Mouse (Mus musculus) midbrain, embryonic 10.5 days (tissue): ENCODE data around the gene Dazap1. TPM values are rescaled to one million over a fixed set of nuclear protein-coding genes. Genes with fewer than 3 reads are reported as not detected.
"Not testable (repeated sequence)": the region's sequence is repeated elsewhere in the genome, so short reads cannot be mapped to it uniquely, and the experiment has no call there.

Experiments
- DNase-seq: peaks from one replicate; pipeline ENCODE4 v3.0.0-alpha.2; 2017; ENCODE audit warnings: low spot score
- H3K27ac ChIP-seq: fragments of 300-500 bp; sonication (generic); replicated peaks from 2 replicates; pipeline ENCODE4 v1.5.1; 2016; ENCODE audit warnings: mild to moderate bottlenecking
- H3K27me3 ChIP-seq: fragments of 300-500 bp; sonication (generic); 2 replicates; pipeline ENCODE4 v1.6.1; 2016; ENCODE audit warnings: low read depth, mild to moderate bottlenecking; ENCODE audit not compliant: poor library complexity, severe bottlenecking
- H3K36me3 ChIP-seq: fragments of 300-500 bp; sonication (generic); 2 replicates; pipeline ENCODE4 v1.6.1; 2016; ENCODE audit warnings: mild to moderate bottlenecking, moderate library complexity
- H3K4me1 ChIP-seq: fragments of 300-500 bp; sonication (generic); 2 replicates; pipeline ENCODE4 v1.6.1; 2016
- H3K4me3 ChIP-seq: fragments of 300-500 bp; sonication (generic); 2 replicates; pipeline ENCODE4 v1.5.1; 2016; ENCODE audit warnings: mild to moderate bottlenecking, moderate library complexity
- H3K9me3 ChIP-seq: fragments of 300-500 bp; sonication (generic); replicated peaks from 2 replicates; pipeline ENCODE4 v1.6.1; 2016; ENCODE audit warnings: mild to moderate bottlenecking
- WGBS: fragments of 180-500 bp; shearing (Covaris S2); methylation state at CpG from one replicate; pipeline ENCODE4 v1.1.7; 2016; 5-methylcytosine and 5-hydroxymethylcytosine counted together
- polyA plus RNA-seq: library from polyadenylated mRNA; unstranded; fragments of >200 nt; fragmentation: Nextera tagmentation; extraction: Ambion mirVana; gene quantifications from 2 replicates; pipeline ENCODE4 v1.2.1, GENCODE M21; 2016

Gene Dazap1
- polyA plus RNA-seq, 1 experiment from 2014 or later = 43.7 TPM

- WGBS = 98% methylated on average over 3 of the region's 3 CpGs
- peaks cover 100% of the 10 kb centered on the region for H3K36me3 ChIP-seq
- peaks cover 74% of the 10 kb centered on the region for H3K4me1 ChIP-seq
- no peak for DNase-seq
- no peaks in the 10 kb centered on the region; the same call in 1 of the 2 replicates for H3K27me3 ChIP-seq
- H3K27ac ChIP-seq = peak overlapping the region; percentile 42; the same call in 1 of the 2 replicates
- H3K9me3 ChIP-seq = no peaks in the 10 kb centered on the region
- H3K4me3 ChIP-seq = peak overlapping the region; percentile 33; the same call in 1 of the 2 replicates
These were observed 23.0 kb upstream of the Dazap1 start for GRCm38 (mm10) chr10:80238306-80238705.

- WGBS = 96% methylated on average over 6 of the region's 6 CpGs
- no peak for DNase-seq
- Histone ChIP-seq H3K36me3 (peaks cover 100% of the 10 kb centered on the region), H3K4me3 (no peak overlapping the region; the same call in 1 of the 2 replicates), H3K4me1 (peaks cover 74% of the 10 kb centered on the region), H3K27me3 (no peaks in the 10 kb centered on the region; the same call in 1 of the 2 replicates), H3K27ac (no peak overlapping the region), H3K9me3 (no peaks in the 10 kb centered on the region)
These were observed 21.5 kb upstream of the Dazap1 start for GRCm38 (mm10) chr10:80239791-80240190.

DNA sequence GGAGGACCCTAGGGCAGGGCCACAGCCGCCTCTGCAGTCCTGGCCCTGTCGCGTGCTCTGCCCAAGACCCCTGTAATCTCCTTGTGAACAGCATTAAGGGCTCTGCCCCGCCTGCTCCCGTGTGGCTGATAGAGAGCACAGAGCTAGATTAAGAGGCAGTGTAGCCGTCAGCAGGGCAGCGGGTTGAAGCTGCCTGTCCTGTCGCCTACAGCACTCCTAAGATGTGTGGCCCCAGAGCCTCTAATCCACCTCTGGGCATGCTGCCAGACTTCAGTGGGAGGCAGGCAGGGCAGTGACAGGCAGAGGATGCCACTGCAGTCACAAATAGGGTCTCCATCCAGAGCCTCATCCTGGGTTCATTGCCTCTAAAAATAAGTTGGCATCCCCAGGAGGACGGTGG, 19.2 kb upstream of the Dazap1 start:
- Histone ChIP-seq H3K4me1 (peaks cover 75% of the 10 kb centered on the region), H3K36me3 (peaks cover 80% of the 10 kb centered on the region), H3K4me3 (peak overlapping the region; percentile 20; the same call in 1 of the 2 replicates)

GRCm38 (mm10) chr10:80242607-80243006, 18.7 kb upstream of the Dazap1 start:
- 94% methylated on average over 3 of the region's 3 CpGs for WGBS
- Histone ChIP-seq H3K4me3 (peak overlapping the region; percentile 20; the same call in 1 of the 2 replicates), H3K36me3 (peaks cover 74% of the 10 kb centered on the region), H3K4me1 (peaks cover 73% of the 10 kb centered on the region), H3K27me3 (no peaks in the 10 kb centered on the region; the same call in 1 of the 2 replicates), H3K9me3 (no peaks in the 10 kb centered on the region), H3K27ac (no peak overlapping the region)
- DNase-seq = no peak

More for the DNA sequence above, 19.2 kb upstream of the Dazap1 start:
- Histone ChIP-seq H3K27ac (0 out of 2 replicates have a peak overlapping the region, but pooled peaks have one; percentile 28), H3K9me3 (no peaks in the 10 kb centered on the region), H3K27me3 (no peaks in the 10 kb centered on the region; the same call in 1 of the 2 replicates)
- WGBS = 73% methylated on average over 9 of the region's 9 CpGs
- no peak for DNase-seq

DNA sequence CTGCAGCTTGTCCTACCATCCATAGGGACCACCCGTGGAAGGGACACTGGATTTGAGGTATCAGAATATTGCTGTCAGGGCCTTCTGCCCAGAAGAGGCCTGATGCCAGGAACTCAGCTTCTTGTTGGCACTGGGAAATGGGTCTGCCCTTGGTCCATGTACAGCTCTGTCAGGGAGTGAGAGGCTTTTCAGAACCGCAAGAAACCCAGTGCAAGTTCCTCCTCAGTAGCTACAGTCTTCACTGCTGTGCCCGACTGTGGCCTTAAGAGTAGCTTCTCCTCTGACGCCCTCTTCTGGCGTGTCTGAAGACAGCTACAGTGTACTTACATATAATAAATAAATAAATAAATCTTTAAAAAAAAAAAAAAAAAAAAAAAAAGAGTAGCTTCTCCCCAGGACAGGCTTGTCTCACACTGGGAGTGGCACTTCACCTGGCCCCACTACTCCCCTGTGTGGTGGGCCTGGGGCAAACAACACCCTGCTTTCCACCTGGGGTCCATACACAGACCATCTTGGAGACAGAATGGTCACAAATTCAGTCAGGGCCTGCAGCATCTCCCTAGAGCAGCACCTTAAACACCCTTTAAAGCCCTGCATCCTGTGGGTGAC, 16.4 kb upstream of the Dazap1 start:
- DNase-seq = peak; percentile 45
- H3K27me3 ChIP-seq = no peaks in the 10 kb centered on the region; the same call in 1 of the 2 replicates
- H3K4me3 ChIP-seq = peak overlapping the region; percentile 6; the same call in 1 of the 2 replicates
- no peaks in the 10 kb centered on the region for H3K9me3 ChIP-seq
- H3K27ac ChIP-seq = peak overlapping the region; percentile 72
- WGBS = 37% methylated on average over 5 of the region's 5 CpGs
- peaks cover 68% of the 10 kb centered on the region for H3K4me1 ChIP-seq
- H3K36me3 ChIP-seq = peaks cover 52% of the 10 kb centered on the region

GRCm38 (mm10) chr10:80245600-80245999, 15.7 kb upstream of the Dazap1 start:
- H3K27ac ChIP-seq = peak overlapping the region; percentile 72
- H3K36me3 ChIP-seq = peaks cover 45% of the 10 kb centered on the region
- no peaks in the 10 kb centered on the region; the same call in 1 of the 2 replicates for H3K27me3 ChIP-seq
- peaks cover 74% of the 10 kb centered on the region for H3K4me1 ChIP-seq
- WGBS = 4% methylated on average over 4 of the region's 4 CpGs
- no peaks in the 10 kb centered on the region for H3K9me3 ChIP-seq
- H3K4me3 ChIP-seq = peak overlapping the region; percentile 5
- peak; percentile 80 for DNase-seq

GRCm38 (mm10) chr10:80247849-80248248, 13.4 kb upstream of the Dazap1 start:
- H3K4me3 ChIP-seq = peak overlapping the region; percentile 10; the same call in 1 of the 2 replicates
- no peak for DNase-seq
- 59% methylated on average over 6 of the region's 6 CpGs for whole genome bisulfite sequencing

DNA sequence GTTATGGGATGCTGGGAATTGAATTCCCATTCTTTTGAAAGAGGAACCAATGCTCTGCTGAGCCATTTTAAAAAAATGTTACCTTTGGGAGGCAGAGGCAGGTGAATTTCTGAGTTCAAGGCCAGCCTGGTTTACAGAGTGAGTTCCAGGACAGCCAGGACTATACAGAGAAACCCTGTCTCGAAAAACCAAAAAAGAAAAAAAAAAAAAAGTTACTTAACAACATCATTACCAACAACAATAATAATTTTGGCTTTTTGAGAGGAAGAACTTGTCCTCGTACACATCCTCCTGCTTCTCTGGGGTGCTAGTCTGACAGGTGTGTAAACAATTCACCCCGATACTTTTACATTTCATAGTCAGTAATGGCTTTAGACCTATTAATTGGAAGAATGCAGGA, 12.8 kb upstream of the Dazap1 start:
- Histone ChIP-seq H3K36me3 (peaks cover 29% of the 10 kb centered on the region), H3K4me3 (peak overlapping the region; percentile 84), H3K4me1 (peaks cover 60% of the 10 kb centered on the region)
- H3K9me3 ChIP-seq, H3K27ac ChIP-seq, H3K27me3 ChIP-seq, DNase-seq: not testable (repeated sequence)
- WGBS = 54% methylated on average over 3 of the region's 3 CpGs

More at GRCm38 (mm10) chr10:80247849-80248248, 13.4 kb upstream of the Dazap1 start:
- no peak overlapping the region for H3K27ac ChIP-seq
- peaks cover 29% of the 10 kb centered on the region for H3K36me3 ChIP-seq
- H3K27me3 ChIP-seq = no peaks in the 10 kb centered on the region; the same call in 1 of the 2 replicates
- H3K9me3 ChIP-seq = no peaks in the 10 kb centered on the region
- peaks cover 65% of the 10 kb centered on the region for H3K4me1 ChIP-seq

DNA sequence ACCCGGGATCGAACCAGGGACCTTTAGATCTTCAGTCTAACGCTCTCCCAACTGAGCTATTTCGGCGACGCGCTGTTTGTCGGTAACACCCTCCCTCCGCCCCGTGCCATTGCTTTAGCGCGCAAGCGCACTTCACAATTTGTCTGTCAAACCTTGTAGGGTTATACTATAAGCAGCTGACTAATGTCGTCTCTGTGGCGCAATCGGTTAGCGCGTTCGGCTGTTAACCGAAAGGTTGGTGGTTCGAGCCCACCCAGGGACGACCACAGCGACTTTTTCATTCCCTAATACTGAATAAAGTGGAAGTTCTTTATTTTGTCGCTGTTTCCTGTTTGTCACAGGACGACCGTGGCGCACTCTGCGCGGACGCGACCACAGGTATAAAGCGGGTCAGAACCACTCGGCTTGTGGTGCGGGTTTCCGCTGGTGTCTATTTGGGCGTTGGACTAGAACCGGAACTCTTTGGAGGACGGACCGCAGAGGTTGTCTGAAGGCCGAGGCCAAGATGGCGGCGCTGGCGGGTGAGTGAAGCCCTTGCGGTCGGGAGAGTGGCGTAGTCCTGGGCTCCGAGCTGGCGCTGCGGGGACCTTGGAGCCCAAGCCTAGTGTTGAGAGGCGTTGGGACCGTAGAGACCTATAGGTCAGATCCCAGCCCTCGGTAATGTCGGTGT, 12.2 kb upstream of the Dazap1 start, which contains the start of gene Ndufs7:
Gene Ndufs7 (plus strand): TSS at position 151 of the 670 bp plus-strand sequence.
- peaks cover 53% of the 10 kb centered on the region for H3K4me1 ChIP-seq
- peak within 1 kb of the TSS; percentile 91 for H3K27ac ChIP-seq
- H3K36me3 ChIP-seq = peaks cover 29% of the 10 kb centered on the region
- DNase-seq = peak; percentile 90
- peak within 1 kb of the TSS; percentile 84 for H3K4me3 ChIP-seq
- WGBS = under 1% methylated on average over 53 of the region's 53 CpGs
- no peaks in the 10 kb centered on the region; the same call in 1 of the 2 replicates for H3K27me3 ChIP-seq
- no peaks in the 10 kb centered on the region for H3K9me3 ChIP-seq

- no peaks in the 10 kb centered on the region for H3K9me3 ChIP-seq
- peak overlapping the region; percentile 91 for H3K27ac ChIP-seq
- H3K4me1 ChIP-seq = peaks cover 45% of the 10 kb centered on the region
- no peak for DNase-seq
- H3K36me3 ChIP-seq = peaks cover 31% of the 10 kb centered on the region
- 43% methylated on average over 2 of the region's 2 CpGs for WGBS
- peak overlapping the region; percentile 84 for H3K4me3 ChIP-seq
- no peaks in the 10 kb centered on the region; the same call in 1 of the 2 replicates for H3K27me3 ChIP-seq
These were observed 11.2 kb upstream of the Dazap1 start for GRCm38 (mm10) chr10:80250059-80250458.

GRCm38 (mm10) chr10:80250573-80250972, 10.7 kb upstream of the Dazap1 start:
- H3K27me3 ChIP-seq = no peaks in the 10 kb centered on the region; the same call in 1 of the 2 replicates
- no peak for DNase-seq
- peaks cover 40% of the 10 kb centered on the region for H3K4me1 ChIP-seq
- peak overlapping the region; percentile 84; the same call in 1 of the 2 replicates for H3K4me3 ChIP-seq
- no peaks in the 10 kb centered on the region for H3K9me3 ChIP-seq
- peak overlapping the region; percentile 91; the same call in 1 of the 2 replicates for H3K27ac ChIP-seq
- H3K36me3 ChIP-seq = peaks cover 34% of the 10 kb centered on the region
- WGBS = 89% methylated on average over 4 of the region's 4 CpGs

- Histone ChIP-seq H3K4me3 (no peak overlapping the region), H3K9me3 (no peaks in the 10 kb centered on the region), H3K27me3 (no peaks in the 10 kb centered on the region; the same call in 1 of the 2 replicates), H3K4me1 (peaks cover 44% of the 10 kb centered on the region), H3K27ac (no peak overlapping the region), H3K36me3 (peaks cover 49% of the 10 kb centered on the region)
- no peak for DNase-seq
These were observed 9.3 kb upstream of the Dazap1 start for GRCm38 (mm10) chr10:80252011-80252410.
